Mouse (Mus musculus) hindbrain, embryonic 10.5 days (tissue): ENCODE measurements around the gene Zfp953. TPM values are rescaled to one million over a fixed set of nuclear protein-coding genes. Genes with fewer than 3 reads are reported as not detected.

ENCODE experiments used
- polyA plus RNA-seq: library from polyadenylated mRNA; unstranded; fragments of >200 nt; fragmentation: Nextera tagmentation; extraction: Ambion mirVana; gene quantifications from 2 replicates; pipeline ENCODE4 v1.2.1, GENCODE M21; 2016

The Zfp953 gene
- polyA plus RNA-seq, 1 experiment from 2014 or later, result 0.69 TPM

Other genes with a start within 250 kb of the Zfp953 start
- 0.45 TPM in 1 of 2 replicates, not detected in the other for gene Rslcan18, start 244.3 kb downstream of the Zfp953 start, polyA plus RNA-seq
- 1.2 and 1.8 TPM in 2 replicates for gene Zfp759, start 238.9 kb downstream of the Zfp953 start, polyA plus RNA-seq
- gene Rsl1, start 187.4 kb downstream of the Zfp953 start, polyA plus RNA-seq, result 5.5 and 6.0 TPM in 2 replicates
- gene Zfp455, start 166.1 kb downstream of the Zfp953 start, polyA plus RNA-seq, result 0.78 and 0.97 TPM in 2 replicates
- 1.5 and 2.0 TPM in 2 replicates for gene Zfp458, start 82.1 kb downstream of the Zfp953 start, polyA plus RNA-seq
- 0.27 and 0.52 TPM in 2 replicates for gene Zfp457, start 54.1 kb downstream of the Zfp953 start, polyA plus RNA-seq
- 1.1 and 1.5 TPM in 2 replicates for gene Zfp595, start 28.0 kb downstream of the Zfp953 start, polyA plus RNA-seq
- gene Gm28044, start 69 bp downstream of the Zfp953 start, polyA plus RNA-seq, result not detected in 2 replicates
- not detected in 2 replicates for gene Gm28041, start 15.1 kb upstream of the Zfp953 start, polyA plus RNA-seq
- 0.73 and 0.93 TPM in 2 replicates for gene Zfp456, start 15.2 kb upstream of the Zfp953 start, polyA plus RNA-seq
- 3.7 and 5.9 TPM in 2 replicates for gene Zfp429, start 39.2 kb upstream of the Zfp953 start, polyA plus RNA-seq
- gene Zfp459, start 60.8 kb upstream of the Zfp953 start, polyA plus RNA-seq, result 0.92 and 1.7 TPM in 2 replicates
- 5.7 and 7.2 TPM in 2 replicates for gene Zfp874a, start 91.0 kb upstream of the Zfp953 start, polyA plus RNA-seq
- 1.4 and 1.5 TPM in 2 replicates for gene Zfp874b, start 123.7 kb upstream of the Zfp953 start, polyA plus RNA-seq
- 12.9 and 14.2 TPM in 2 replicates for gene Zfp58, start 139.9 kb upstream of the Zfp953 start, polyA plus RNA-seq
- gene Gm26965, start 165.5 kb upstream of the Zfp953 start, polyA plus RNA-seq, result not detected in 2 replicates
- 26.5 and 26.6 TPM in 2 replicates for gene Zfp87, start 165.6 kb upstream of the Zfp953 start, polyA plus RNA-seq
- gene Zfp748, start 193.2 kb upstream of the Zfp953 start, polyA plus RNA-seq, result 15.1 and 15.4 TPM in 2 replicates
- 2.2 and 3.5 TPM in 2 replicates for gene Zfp729b, start 249.1 kb upstream of the Zfp953 start, polyA plus RNA-seq